Mouse (Mus musculus) liver, embryonic 11.5 days (tissue): ENCODE results near the gene Ifna11. TPM values are rescaled to one million over a fixed set of nuclear protein-coding genes. Genes with fewer than 3 reads are reported as not detected.
"Not testable (repeated sequence)": the region's sequence is repeated elsewhere in the genome, so short reads cannot be mapped to it uniquely, and the experiment has no call there.

Source experiments
- ATAC-seq: fragments of 200-750 bp; cut with Nextera tagmentation; replicated peaks from 2 replicates; pipeline ENCODE4 v1.8.0; 2017; ENCODE audit warnings: moderate number of reproducible peaks, mild to moderate bottlenecking, moderate TSS enrichment, moderate library complexity; ENCODE audit not compliant: low FRiP score
- DNase-seq: peaks from one replicate; pipeline ENCODE4 v3.0.0-alpha.2; 2017; ENCODE audit warnings: low spot score
- H3K27ac ChIP-seq: fragments of 300-500 bp; sonication (generic); 2 replicates; pipeline ENCODE4 v1.5.1; 2014; ENCODE audit warnings: mild to moderate bottlenecking, low read depth, low read length, control low read depth
- H3K27me3 ChIP-seq: fragments of 300-500 bp; sonication (generic); replicated peaks from 2 replicates; pipeline ENCODE4 v1.6.1; 2014; ENCODE audit warnings: low read length, mixed read lengths; ENCODE audit not compliant: control insufficient read depth, insufficient read depth
- H3K36me3 ChIP-seq: fragments of 300-500 bp; sonication (generic); 2 replicates; pipeline ENCODE4 v1.6.1; 2014; ENCODE audit warnings: mild to moderate bottlenecking, low read length, moderate library complexity, mixed read lengths; ENCODE audit not compliant: control insufficient read depth, insufficient read depth
- H3K4me1 ChIP-seq: fragments of 300-500 bp; sonication (generic); replicated peaks from 2 replicates; pipeline ENCODE4 v1.6.1; 2014; ENCODE audit warnings: low read length, mixed read lengths; ENCODE audit not compliant: control insufficient read depth, insufficient read depth
- H3K4me2 ChIP-seq: fragments of 300-500 bp; sonication (generic); 2 replicates; pipeline ENCODE4 v1.6.1; 2014; ENCODE audit warnings: mild to moderate bottlenecking, control low read depth, moderate library complexity
- H3K4me3 ChIP-seq: fragments of 300-500 bp; sonication (generic); 2 replicates; pipeline ENCODE4 v1.5.1; 2014; ENCODE audit warnings: low read depth, low read length, control low read depth
- H3K9ac ChIP-seq: fragments of 300-500 bp; sonication (generic); 2 replicates; pipeline ENCODE4 v1.6.1; 2014; ENCODE audit warnings: low read depth, low read length, control low read depth
- H3K9me3 ChIP-seq: fragments of 300-500 bp; sonication (generic); 2 replicates; pipeline ENCODE4 v1.6.1; 2016; ENCODE audit warnings: low read length, inconsistent platforms, mixed read lengths; ENCODE audit not compliant: control insufficient read depth
- WGBS: fragments of 180-500 bp; shearing (Covaris S2); extraction: QIAGEN DNeasy Blood & Tissue Kit; methylation state at CpG from one replicate; pipeline ENCODE4 v1.1.7; 2014; 5-methylcytosine and 5-hydroxymethylcytosine counted together
- polyA plus RNA-seq: library from polyadenylated mRNA; unstranded; fragments of >200 nt; fragmentation: Nextera tagmentation; extraction: Ambion mirVana; gene quantifications from 2 replicates; pipeline ENCODE4 v1.2.1, GENCODE M21; 2014

The Ifna11 gene
- polyA plus RNA-seq, 1 experiment from 2014 or later = not detected

DNA sequence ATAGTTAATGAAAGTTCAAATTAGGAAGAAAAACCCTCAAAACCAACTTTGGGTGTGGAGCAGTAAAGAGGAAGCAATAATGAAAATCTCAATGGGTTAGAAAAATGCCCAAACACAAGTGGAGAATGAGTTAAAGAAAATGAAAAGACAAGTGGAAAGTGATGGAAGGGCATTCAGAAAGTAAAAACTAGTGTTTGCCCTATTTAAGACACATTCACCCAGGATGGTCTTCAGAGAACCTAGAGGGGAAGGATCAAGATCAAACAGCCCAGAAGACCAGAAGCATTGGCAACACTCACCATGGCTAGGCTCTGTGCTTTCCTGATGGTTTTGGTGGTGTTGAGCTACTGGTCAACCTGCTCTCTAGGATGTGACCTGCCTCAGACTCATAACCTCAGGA, 7.4 kb downstream of the Ifna11 start, which contains the start of gene Ifna6:
Ifna6 (plus strand) TSS at position 301 of the 400 bp plus-strand sequence.
- H3K27me3 ChIP-seq = not testable (repeated sequence)

GRCm38 (mm10) chr4:88830523-88830922, 10.8 kb downstream of the Ifna11 start:
- DNase-seq (no peak), ATAC-seq (no peak)
- Histone ChIP-seq H3K36me3 (no peaks in the 10 kb centered on the region), H3K27me3 (no peaks in the 10 kb centered on the region), H3K4me3 (no peak overlapping the region), H3K9me3 (no peaks in the 10 kb centered on the region), H3K4me2 (no peak overlapping the region), H3K27ac (no peak overlapping the region), H3K4me1 (no peaks in the 10 kb centered on the region), H3K9ac (no peak overlapping the region)
- 21% methylated on average over 4 of the region's 4 CpGs for WGBS

More for the DNA sequence above, 7.4 kb downstream of the Ifna11 start, which contains the start of gene Ifna6:
- not testable (repeated sequence) for H3K27ac ChIP-seq, ATAC-seq, H3K4me1 ChIP-seq, H3K9me3 ChIP-seq, H3K9ac ChIP-seq, DNase-seq, H3K36me3 ChIP-seq, H3K4me2 ChIP-seq, H3K4me3 ChIP-seq

GRCm38 (mm10) chr4:88835225-88835624, 15.5 kb downstream of the Ifna11 start, which contains the start of gene Ifna5:
Ifna5 (plus strand) TSS chr4:88835525.
- ATAC-seq, H3K36me3 ChIP-seq, H3K4me2 ChIP-seq, H3K27ac ChIP-seq, H3K9ac ChIP-seq, H3K4me1 ChIP-seq, H3K27me3 ChIP-seq, H3K4me3 ChIP-seq, H3K9me3 ChIP-seq, DNase-seq: not testable (repeated sequence)
- WGBS = 61% methylated on average over 1 of the region's 1 CpGs

DNA sequence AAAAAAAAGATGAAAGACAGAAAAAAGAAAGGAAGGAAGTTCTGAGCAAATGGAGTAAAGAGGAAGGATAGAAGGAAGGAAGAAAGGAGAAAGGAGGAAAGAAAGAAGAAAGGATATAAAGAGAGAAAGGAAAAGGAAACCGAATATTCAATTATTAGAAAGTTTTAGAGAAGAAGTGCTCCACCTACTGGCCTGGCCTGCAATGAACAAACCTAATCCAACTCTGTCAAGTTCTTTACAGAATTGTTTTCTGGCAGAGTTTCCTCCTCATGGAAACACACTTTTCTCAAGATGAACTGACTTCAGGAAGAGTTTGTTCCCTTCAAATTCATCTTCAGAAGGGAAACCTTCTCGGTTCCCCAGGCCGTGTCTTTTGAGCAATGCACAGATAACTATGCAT, 19.1 kb downstream of the Ifna11 start:
- Histone ChIP-seq H3K27me3 (no peaks in the 10 kb centered on the region), H3K27ac (no peak overlapping the region), H3K4me1 (no peaks in the 10 kb centered on the region), H3K4me3 (no peak overlapping the region), H3K36me3 (no peaks in the 10 kb centered on the region), H3K4me2 (no peak overlapping the region), H3K9me3 (no peaks in the 10 kb centered on the region), H3K9ac (no peak overlapping the region)
- ATAC-seq (no peak), DNase-seq (no peak)
- 42% methylated on average over 3 of the region's 3 CpGs for WGBS

DNA sequence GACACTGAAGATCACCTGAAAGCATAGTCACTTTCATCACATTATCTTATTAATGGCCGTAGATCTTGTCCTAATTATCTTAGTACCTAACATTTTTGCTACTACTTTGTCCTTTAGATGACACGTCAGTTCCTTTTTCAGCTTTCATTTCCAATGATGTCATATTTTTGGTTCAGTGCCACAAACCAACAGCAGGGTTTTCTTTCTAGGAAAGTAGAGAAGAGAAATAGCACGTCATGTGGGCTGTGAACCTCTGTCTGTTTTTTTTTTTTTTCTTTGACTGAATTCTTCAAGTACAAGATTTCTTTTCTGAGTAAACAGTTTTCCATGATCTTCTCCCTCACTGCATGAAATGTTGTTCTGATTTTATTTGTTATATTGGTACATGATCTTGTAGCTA, 20.3 kb downstream of the Ifna11 start:
- H3K36me3 ChIP-seq = no peaks in the 10 kb centered on the region
- no peak overlapping the region for H3K4me3 ChIP-seq
- no peak overlapping the region for H3K4me2 ChIP-seq
- WGBS = 66% methylated on average over 3 of the region's 3 CpGs
- H3K27ac ChIP-seq = no peak overlapping the region
- no peak overlapping the region for H3K9ac ChIP-seq
- ATAC-seq (no peak), DNase-seq (no peak)
- H3K9me3 ChIP-seq = no peaks in the 10 kb centered on the region
- no peaks in the 10 kb centered on the region for H3K27me3 ChIP-seq
- no peaks in the 10 kb centered on the region for H3K4me1 ChIP-seq

- Histone ChIP-seq H3K4me1 (no peaks in the 10 kb centered on the region), H3K4me2 (no peak within 1 kb of the TSS), H3K27ac (no peak within 1 kb of the TSS), H3K4me3 (no peak within 1 kb of the TSS), H3K9ac (no peak within 1 kb of the TSS), H3K9me3 (no peaks in the 10 kb centered on the region), H3K36me3 (no peaks in the 10 kb centered on the region), H3K27me3 (no peaks in the 10 kb centered on the region)
- WGBS = 53% methylated on average over 2 of the region's 2 CpGs
- ATAC-seq (no peak), DNase-seq (no peak)
These were observed 21.7 kb downstream of the Ifna11 start, which contains the start of gene Ifna4 for GRCm38 (mm10) chr4:88841438-88841911. Ifna4 (plus strand) TSS chr4:88841861.

DNA sequence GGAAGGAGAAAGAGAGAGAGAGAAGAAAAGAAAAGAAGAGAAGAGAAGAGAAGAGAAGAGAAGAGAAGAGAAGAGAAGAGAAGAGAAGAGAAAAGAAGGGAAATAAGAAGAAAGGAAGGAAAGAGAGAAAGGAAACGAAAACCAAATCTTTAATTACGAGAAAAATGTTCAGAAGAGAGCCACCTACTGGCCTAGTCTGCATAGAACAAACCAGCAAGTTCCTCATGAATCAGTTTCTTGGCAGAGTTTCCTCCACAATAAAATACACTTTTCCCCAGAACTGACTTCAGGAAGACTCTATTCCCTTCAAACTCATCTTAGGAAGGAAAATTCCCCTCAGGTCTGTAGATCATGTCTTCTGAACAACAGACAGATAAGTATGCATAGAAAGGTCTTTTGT, 25.6 kb downstream of the Ifna11 start:
- H3K27ac ChIP-seq = no peak overlapping the region
- H3K4me3 ChIP-seq = no peak overlapping the region
- DNase-seq (no peak), ATAC-seq (no peak)
- no peaks in the 10 kb centered on the region for H3K27me3 ChIP-seq
- H3K4me1 ChIP-seq = no peaks in the 10 kb centered on the region
- no peak overlapping the region for H3K9ac ChIP-seq
- 29% methylated on average over 2 of the region's 2 CpGs for WGBS
- H3K36me3 ChIP-seq = no peaks in the 10 kb centered on the region
- H3K9me3 ChIP-seq = no peaks in the 10 kb centered on the region
- H3K4me2 ChIP-seq = no peak overlapping the region

GRCm38 (mm10) chr4:88849698-88850097, 29.9 kb downstream of the Ifna11 start, which contains the start of gene Ifna1:
Ifna1 (plus strand) TSS chr4:88850087.
- Histone ChIP-seq H3K27ac (no peak within 1 kb of the TSS), H3K4me2 (no peak within 1 kb of the TSS), H3K9ac (no peak within 1 kb of the TSS), H3K4me1 (no peaks in the 10 kb centered on the region), H3K9me3 (no peaks in the 10 kb centered on the region), H3K27me3 (no peaks in the 10 kb centered on the region), H3K36me3 (no peaks in the 10 kb centered on the region), H3K4me3 (no peak within 1 kb of the TSS)
- DNase-seq (no peak), ATAC-seq (no peak)
- WGBS = 45% methylated on average over 1 of the region's 1 CpGs

DNA sequence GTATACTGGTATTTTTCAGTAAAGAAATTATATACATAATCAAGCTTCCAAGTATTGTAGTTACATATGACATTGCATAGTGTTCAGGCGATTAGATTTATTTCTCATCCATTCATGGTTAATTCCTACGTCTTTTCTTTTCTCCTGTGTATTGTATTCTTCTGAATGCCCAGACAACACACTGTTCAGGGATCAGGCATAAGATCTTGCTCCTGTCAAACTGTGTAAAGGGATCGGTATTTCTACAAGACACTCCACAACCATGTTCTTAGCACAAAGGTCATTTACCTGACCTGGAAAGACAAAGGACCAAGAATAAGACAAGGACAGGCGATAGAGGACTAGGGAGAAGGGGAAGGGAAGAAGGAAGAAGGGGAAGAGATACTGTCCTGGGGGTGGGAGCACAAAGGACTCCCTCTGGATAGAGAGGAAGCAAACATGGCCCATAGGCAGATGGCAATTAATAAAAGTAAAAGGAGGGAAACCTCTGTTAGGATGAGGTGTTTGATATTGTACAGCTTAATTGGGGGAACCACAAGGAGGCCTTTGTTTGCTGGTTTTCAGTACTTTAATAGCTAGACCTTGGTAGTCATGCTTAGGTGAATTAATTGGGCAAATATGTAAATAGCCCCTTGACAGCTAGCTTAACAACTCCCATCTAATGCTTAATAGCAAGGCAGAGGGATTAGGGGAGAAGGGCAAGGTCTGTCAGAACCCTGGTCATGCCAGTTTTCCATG, 31.4 kb downstream of the Ifna11 start:
- Histone ChIP-seq H3K27ac (no peak overlapping the region), H3K4me3 (no peak overlapping the region), H3K27me3 (no peaks in the 10 kb centered on the region), H3K4me1 (no peaks in the 10 kb centered on the region), H3K9me3 (no peaks in the 10 kb centered on the region), H3K4me2 (no peak overlapping the region), H3K9ac (no peak overlapping the region), H3K36me3 (no peaks in the 10 kb centered on the region)
- DNase-seq = no peak
- 60% methylated on average over 4 of the region's 4 CpGs for WGBS
- no peak for ATAC-seq
